Mouse (Mus musculus) heart, adult 2 months (tissue): ENCODE measurements around the gene Gm49384. TPM values are rescaled to one million over a fixed set of nuclear protein-coding genes. Genes with fewer than 3 reads are reported as not detected.
A peak's percentile ranks its signal among the peaks of the same experiment; 100 is the strongest.

Source experiments
- DNase-seq, 2 experiments: peaks; one replicate each; pipeline ENCODE4 v3.0.0; 2021
- H3K27ac ChIP-seq: fragments of 200-600 bp; 2 replicates; pipeline ENCODE4 v1.8.1; 2022
- H3K27me3 ChIP-seq: fragments of 200-500 bp; 2 replicates; pipeline ENCODE4 v1.6.1; 2012; ENCODE audit warnings: mild to moderate bottlenecking, low read length, inconsistent platforms, mixed read lengths; ENCODE audit not compliant: control insufficient read depth, insufficient read depth
- H3K36me3 ChIP-seq: fragments of 200-500 bp; 2 replicates; pipeline ENCODE4 v1.6.1; 2012; ENCODE audit warnings: low read length, inconsistent platforms; ENCODE audit not compliant: control insufficient read depth, insufficient read depth
- H3K4me1 ChIP-seq: fragments of 200-500 bp; 2 replicates; pipeline ENCODE4 v1.6.1; 2011; ENCODE audit warnings: low read length; ENCODE audit not compliant: control insufficient read depth, insufficient read depth
- H3K4me3 ChIP-seq: fragments of 200-600 bp; 2 replicates; pipeline ENCODE4 v1.8.1; 2022
- H3K79me2 ChIP-seq: fragments of 200-500 bp; replicated peaks from 2 replicates; pipeline ENCODE4 v1.6.1; 2012; ENCODE audit warnings: mild to moderate bottlenecking, inconsistent platforms, low read length, moderate library complexity, mixed read lengths; ENCODE audit not compliant: control insufficient read depth, insufficient read depth
- H3K9ac ChIP-seq: fragments of 200-500 bp; 2 replicates; pipeline ENCODE4 v1.6.1; 2012; ENCODE audit warnings: low read depth, mild to moderate bottlenecking, control low read depth, inconsistent platforms, low read length, mixed read lengths
- CTCF ChIP-seq: fragments of 200-600 bp; IDR thresholded peaks from 2 replicates; pipeline ENCODE4 v1.8.1; 2022; ENCODE audit warnings: antibody characterized with exemption, mild to moderate bottlenecking, moderate library complexity
- EP300 ChIP-seq: fragments of 200-500 bp; IDR thresholded peaks from 2 replicates; pipeline ENCODE4 v1.6.1; 2011; ENCODE audit warnings: low read depth, low read length, control low read depth; ENCODE audit not compliant: insufficient read depth
- POLR2A ChIP-seq: fragments of 200-500 bp; IDR thresholded peaks from 2 replicates; pipeline ENCODE4 v1.6.1; 2011; ENCODE audit warnings: mild to moderate bottlenecking, low read depth, low read length, control low read depth; ENCODE audit not compliant: insufficient read depth
- WGBS: fragments of 180-500 bp; shearing (Covaris S2); methylation state at CpG from one replicate; pipeline ENCODE4 v1.1.7; 2018; 5-methylcytosine and 5-hydroxymethylcytosine counted together
- intact Hi-C: fragments of 180-260 bp; cut with DNase I; formaldehyde crosslinking; loops from one replicate; pipeline ENCODE4 v1.15.1; 2025
- polyA plus RNA-seq: library from polyadenylated mRNA; depleted of rRNA; stranded (reverse); fragments of >200 nt; gene quantifications from 2 replicates; pipeline ENCODE4 v1.2.3, GENCODE M21; 2012
- total RNA-seq, 2 experiments: library from RNA; stranded (reverse); gene quantifications; 2 replicates each; pipeline ENCODE4 v1.2.3; 2021

The Gm49384 gene
- total and polyA plus RNA-seq, 3 experiments = 1.7 to 1.8 TPM; not detected in 1

- WGBS = 96% methylated on average over 2 of the region's 2 CpGs
- no peak for DNase-seq
- H3K4me1 ChIP-seq = no peaks in the 10 kb centered on the region
- H3K4me3 ChIP-seq = no peak overlapping the region
- TF ChIP-seq CTCF = peak; percentile 40
- no peak for TF ChIP-seq EP300
- no peak overlapping the region for H3K27ac ChIP-seq
- H3K36me3 ChIP-seq = no peaks in the 10 kb centered on the region
- intact Hi-C loops = no loop called here
- H3K27me3 ChIP-seq = no peaks in the 10 kb centered on the region
- H3K79me2 ChIP-seq = no peaks in the 10 kb centered on the region
- no peak overlapping the region for H3K9ac ChIP-seq
Measured at GRCm38 (mm10) chr12:69208520-69208919, 4.5 kb upstream of the Gm49384 start.

GRCm38 (mm10) chr12:69207926-69208325 is 3.9 kb upstream of the Gm49384 start:
- Histone ChIP-seq H3K36me3 (no peaks in the 10 kb centered on the region), H3K4me1 (no peaks in the 10 kb centered on the region), H3K27ac (no peak overlapping the region), H3K9ac (no peak overlapping the region), H3K79me2 (no peaks in the 10 kb centered on the region), H3K4me3 (no peak overlapping the region), H3K27me3 (no peaks in the 10 kb centered on the region)
- no peak for DNase-seq
- 95% methylated on average over 7 of the region's 7 CpGs for WGBS
- TF ChIP-seq CTCF = no peak
- TF ChIP-seq EP300 = no peak
- no peak for TF ChIP-seq POLR2A
- intact Hi-C loops = no loop called here

DNA sequence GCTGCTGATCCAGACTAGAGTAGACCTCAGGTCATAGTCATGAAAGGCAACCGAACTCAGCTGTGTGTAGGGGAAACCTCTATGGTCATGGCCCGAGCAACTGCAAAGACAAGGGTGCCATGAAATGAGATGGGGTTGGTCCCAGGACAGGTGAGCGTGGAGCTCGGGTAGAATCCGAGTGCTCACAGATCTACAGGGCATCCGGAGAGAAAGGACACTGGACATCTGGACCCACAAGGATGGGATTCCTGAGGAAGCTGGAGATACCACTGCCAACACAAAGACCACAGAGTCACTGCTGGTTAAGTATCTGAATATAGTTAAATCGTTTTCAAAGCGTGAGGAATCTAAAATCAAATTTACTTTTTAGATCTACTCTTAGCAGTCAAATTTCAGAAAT is 3.3 kb upstream of the Gm49384 start:
- TF ChIP-seq POLR2A (no peak), CTCF (no peak), EP300 (no peak)
- Histone ChIP-seq H3K79me2 (no peaks in the 10 kb centered on the region), H3K9ac (no peak overlapping the region), H3K27me3 (no peaks in the 10 kb centered on the region), H3K27ac (no peak overlapping the region), H3K4me1 (no peaks in the 10 kb centered on the region), H3K4me3 (no peak overlapping the region), H3K36me3 (no peaks in the 10 kb centered on the region)
- WGBS = 93% methylated on average over 8 of the region's 8 CpGs
- intact Hi-C loops = no loop called here
- DNase-seq = no peak

DNA sequence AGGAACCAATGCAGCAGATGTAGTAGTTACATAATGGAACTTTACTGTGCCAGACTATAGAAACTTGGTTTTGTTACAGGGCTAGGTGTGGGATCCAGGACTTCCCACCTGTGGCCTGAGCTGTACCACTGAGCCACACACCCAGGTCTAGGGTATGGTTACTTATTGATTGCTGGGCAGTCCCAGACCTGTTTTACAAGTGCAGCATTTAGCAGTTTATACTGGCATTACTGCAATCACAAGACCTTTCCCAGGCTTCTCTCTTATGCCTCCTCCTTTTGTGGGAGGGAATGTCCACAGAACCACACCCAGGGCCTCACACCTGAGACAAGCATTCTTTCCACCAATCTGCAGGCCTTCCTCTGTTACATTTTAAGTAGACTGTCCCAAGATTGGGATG is 5.1 kb downstream of the Gm49384 start:
- Histone ChIP-seq H3K36me3 (0 out of 2 replicates have a peak, but pooled peaks cover 3% of the 10 kb centered on the region), H3K4me3 (no peak overlapping the region), H3K9ac (no peak overlapping the region), H3K27me3 (no peaks in the 10 kb centered on the region), H3K79me2 (no peaks in the 10 kb centered on the region), H3K27ac (no peak overlapping the region), H3K4me1 (peaks cover 4% of the 10 kb centered on the region)
- intact Hi-C loops = loop anchor here (5.0 kb wide), 2 partner anchors 43 to 98 kb away; partner anchors contain the start of genes Klhdc1 and Klhdc2
- DNase-seq = no peak
- no peak for TF ChIP-seq CTCF
- TF ChIP-seq POLR2A = no peak
- TF ChIP-seq EP300 = no peak

DNA sequence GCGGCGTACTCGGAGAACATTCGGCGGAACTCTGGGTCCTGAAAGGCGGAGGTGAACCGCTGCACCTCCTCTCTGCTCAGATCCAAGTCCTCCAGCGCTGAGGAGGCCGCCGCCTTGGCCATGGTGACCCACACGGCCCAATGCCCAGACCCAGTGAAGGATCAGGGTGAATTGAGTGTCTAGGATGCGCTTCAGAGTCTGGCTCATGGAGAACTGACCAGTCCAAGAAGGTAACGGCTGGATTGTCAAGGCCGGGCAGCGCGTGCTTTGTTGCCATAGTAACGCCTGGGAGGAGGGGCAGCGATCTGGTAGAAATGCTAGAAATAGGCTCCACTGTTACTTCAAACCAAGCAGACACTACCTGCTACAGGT is 5.9 kb downstream of the Gm49384 start, which contains the start of gene Dnaaf2:
Gene Dnaaf2, minus strand, starts transcription at position 266 of the 372 bp plus-strand sequence.
- peaks cover 4% of the 10 kb centered on the region for H3K4me1 ChIP-seq
- H3K27me3 ChIP-seq = no peaks in the 10 kb centered on the region
- DNase-seq = peak in 1 of 2 experiments; percentile 65
- WGBS = under 1% methylated on average over 18 of the region's 18 CpGs
- H3K4me3 ChIP-seq = peak within 1 kb of the TSS; percentile 98
- TF ChIP-seq POLR2A (no peak), CTCF (no peak), EP300 (no peak)
- H3K36me3 ChIP-seq = 0 out of 2 replicates have a peak, but pooled peaks cover 3% of the 10 kb centered on the region
- peak within 1 kb of the TSS; percentile 85 for H3K27ac ChIP-seq
- H3K79me2 ChIP-seq = no peaks in the 10 kb centered on the region
- H3K9ac ChIP-seq = peak within 1 kb of the TSS; percentile 94
- intact Hi-C loops = loop anchor here (5.0 kb wide), 2 partner anchors 44 to 99 kb away; partner anchors contain the start of genes Klhdc1 and Klhdc2

DNA sequence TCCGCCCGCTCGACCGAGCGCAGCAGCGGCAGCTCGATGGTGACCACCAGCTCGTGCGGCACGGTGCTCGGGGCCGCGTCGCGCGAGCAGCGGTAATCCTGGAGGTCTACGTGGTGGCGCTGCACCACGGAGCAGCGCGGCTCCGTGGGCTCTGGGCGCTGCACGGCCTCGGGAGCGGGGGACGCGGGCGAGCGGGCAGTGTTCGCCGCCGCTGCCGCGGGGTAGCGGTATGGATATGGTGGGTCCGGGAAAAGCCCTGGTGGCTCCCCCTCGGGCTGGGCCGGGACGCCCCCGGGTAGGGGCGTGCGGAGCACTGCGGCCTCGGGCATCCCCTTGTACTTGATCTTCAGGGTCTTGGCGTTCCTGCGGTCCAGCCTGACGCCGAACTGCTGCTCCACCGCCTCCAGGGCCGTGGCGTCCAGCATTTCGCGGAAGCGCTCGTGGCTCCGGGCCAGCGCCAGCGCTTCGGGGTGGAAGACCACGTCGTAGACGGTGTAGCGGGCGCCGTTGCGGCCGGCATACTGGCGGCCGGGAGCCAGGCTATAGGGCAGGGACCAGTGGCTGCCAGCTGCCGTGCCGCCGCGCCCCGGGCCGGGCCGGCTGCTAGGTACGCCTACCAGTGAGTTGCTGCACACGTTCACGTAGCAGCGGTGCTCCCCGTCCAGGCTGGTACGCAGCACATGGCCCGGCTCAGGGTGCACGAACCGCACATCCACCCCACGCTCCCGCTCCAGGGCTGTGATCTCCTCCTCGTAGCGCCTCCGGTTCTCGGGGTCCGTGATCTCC is 6.5 kb downstream of the Gm49384 start:
- Histone ChIP-seq H3K9ac (peak overlapping the region; percentile 94), H3K27me3 (no peaks in the 10 kb centered on the region), H3K36me3 (0 out of 2 replicates have a peak, but pooled peaks cover 3% of the 10 kb centered on the region), H3K4me1 (peaks cover 4% of the 10 kb centered on the region), H3K79me2 (no peaks in the 10 kb centered on the region), H3K27ac (peak overlapping the region; percentile 85), H3K4me3 (peak overlapping the region; percentile 98)
- no peak for TF ChIP-seq POLR2A
- no peak for TF ChIP-seq CTCF
- no peak for TF ChIP-seq EP300
- intact Hi-C loops = loop anchor here (5.0 kb wide), 2 partner anchors 45 to 100 kb away; partner anchors contain the start of genes Klhdc1 and Klhdc2
- WGBS = under 1% methylated on average over 94 of the region's 94 CpGs
- peak; percentile 70 to 77 for DNase-seq
